15 mouse cellular contexts compared by ENCODE assay signal in the genomic region with DNA sequence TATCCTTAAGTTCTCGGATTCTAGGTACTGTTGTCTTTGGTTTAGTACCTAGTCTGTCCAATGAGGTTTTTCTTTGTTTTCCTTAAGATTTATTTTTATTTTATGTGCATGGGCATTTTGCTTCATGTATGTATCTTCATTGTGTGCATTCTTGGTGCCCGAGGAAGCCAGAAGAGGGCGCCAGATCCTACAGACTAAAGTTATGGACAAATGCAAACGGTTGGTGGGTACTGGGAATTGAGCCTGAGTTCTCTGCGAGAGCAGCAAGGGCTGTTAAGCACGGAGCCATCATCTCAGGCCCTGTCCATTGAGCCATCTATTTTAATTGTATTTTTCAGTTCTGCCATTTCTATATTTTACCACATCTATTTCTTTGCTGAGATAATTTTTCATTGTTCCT. TPM values are rescaled to one million over a fixed set of nuclear protein-coding genes. Genes with fewer than 3 reads are reported as not detected.
A peak's percentile ranks its signal among the peaks of the same experiment; 100 is the strongest.
DNase-seq lines count a peak whose midpoint lies in the region; ATAC-seq and TF ChIP-seq lines count a peak whose summit lies in the region.
"Had no signal": no experiment of that assay in that cellular context is flagged by ENCODE, and none has a peak within 500 bp of the region (broad histone marks: within the 10 kb centered on the region; RNA-seq: fewer than 3 reads in every experiment).

No protein-coding gene starts in this region.

- no peaks in the 10 kb centered on the region for H3K9me3 ChIP-seq in liver, embryonic 12.5 days (replicated peaks)
- no peaks in the 10 kb centered on the region for H3K9me3 ChIP-seq in ES-Bruce4 (replicated peaks; ENCODE audit: control insufficient read depth, insufficient read depth, low read length, poor library complexity, severe bottlenecking)
- 0 out of 2 replicates have a peak, but pooled peaks cover 3% of the 10 kb centered on the region for H3K9me3 ChIP-seq in midbrain, embryonic 10.5 days (replicated peaks)
- H3K9me3 ChIP-seq: embryonic facial prominence, embryonic 15.5 days had no signal

- DNase-seq in adrenal gland, postnatal 14 days, result peak; percentile 11
- no peak for DNase-seq in adrenal gland, postnatal 25 days
- peak; percentile 60 for DNase-seq in liver
- peak; percentile 29 for DNase-seq in naive thymus-derived CD4-positive, alpha-beta T cell, adult 2 months (ENCODE audit: low read depth)
- no peak for DNase-seq in midbrain, embryonic 10.5 days (ENCODE audit: low spot score)
- no peak for DNase-seq in urinary bladder, postnatal 4 days (ENCODE audit: low spot score in 2 of 2)
- DNase-seq: cerebellum, adult 9-11 months; heart, postnatal 14 days; kidney, postnatal 10 days; lung, postnatal 14 days; right cerebral cortex, postnatal 14 days had no signal

- H3K9ac ChIP-seq in liver, embryonic 12.5 days, result no peak overlapping the region
- no peak overlapping the region for H3K9ac ChIP-seq in ES-Bruce4 (ENCODE audit: low read depth, poor library complexity, severe bottlenecking)
- H3K9ac ChIP-seq: embryonic facial prominence, embryonic 15.5 days had no signal

- ATAC-seq in liver, embryonic 12.5 days, result no peak

- H3K27me3 ChIP-seq in liver, embryonic 12.5 days (replicated peaks), result peaks cover 15% of the 10 kb centered on the region; the same call in 1 of the 2 replicates
- no peaks in the 10 kb centered on the region for H3K27me3 ChIP-seq in ES-Bruce4 (ENCODE audit: control insufficient read depth, insufficient read depth, low read length, poor library complexity, severe bottlenecking)
- peaks cover 39% of the 10 kb centered on the region for H3K27me3 ChIP-seq in midbrain, embryonic 10.5 days (ENCODE audit: low read depth, poor library complexity, severe bottlenecking)
- H3K27me3 ChIP-seq: embryonic facial prominence, embryonic 15.5 days had no signal

- no peak overlapping the region for H3K27ac ChIP-seq in liver, embryonic 12.5 days
- H3K27ac ChIP-seq in ES-Bruce4 (ENCODE audit: insufficient read depth, low read length), result no peak overlapping the region
- H3K27ac ChIP-seq in midbrain, embryonic 10.5 days (replicated peaks), result no peak overlapping the region
- H3K27ac ChIP-seq: embryonic facial prominence, embryonic 15.5 days had no signal

- H3K4me1 ChIP-seq in liver, embryonic 12.5 days, result peaks cover 24% of the 10 kb centered on the region
- peaks cover 1% of the 10 kb centered on the region for H3K4me1 ChIP-seq in ES-Bruce4 (ENCODE audit: control insufficient read depth, insufficient read depth, low read length)
- H3K4me1 ChIP-seq in midbrain, embryonic 10.5 days, result peaks cover 25% of the 10 kb centered on the region

- TF ChIP-seq CTCF in ES-Bruce4 (IDR thresholded peaks at IDR 0.05; ENCODE audit: low read depth, low read length), result peak; percentile 41

- H3K36me3 ChIP-seq in liver, embryonic 12.5 days, result no peaks in the 10 kb centered on the region
- no peaks in the 10 kb centered on the region for H3K36me3 ChIP-seq in ES-Bruce4 (ENCODE audit: control insufficient read depth, insufficient read depth, low read length, poor library complexity, severe bottlenecking)
- no peaks in the 10 kb centered on the region for H3K36me3 ChIP-seq in midbrain, embryonic 10.5 days
- H3K36me3 ChIP-seq: embryonic facial prominence, embryonic 15.5 days had no signal

- TF ChIP-seq EP300 in ES-Bruce4 (IDR thresholded peaks at IDR 0.05; ENCODE audit: insufficient read depth, low read depth, low read length), result no peak

- TF ChIP-seq POLR2A in ES-Bruce4 (IDR thresholded peaks at IDR 0.05; ENCODE audit: insufficient read depth, low read length), result no peak

- no peak overlapping the region for H3K4me2 ChIP-seq in liver, embryonic 12.5 days
- H3K4me2 ChIP-seq: embryonic facial prominence, embryonic 15.5 days had no signal

- H3K4me3 ChIP-seq in liver, embryonic 12.5 days, result no peak overlapping the region
- H3K4me3 ChIP-seq in ES-Bruce4 (ENCODE audit: low read depth, low read length), result no peak overlapping the region
- H3K4me3 ChIP-seq in midbrain, embryonic 10.5 days, result no peak overlapping the region
- H3K4me3 ChIP-seq: embryonic facial prominence, embryonic 15.5 days; myocyte had no signal

- WGBS in liver, embryonic 12.5 days (ENCODE audit: insufficient replicate concordance), result 63% methylated on average over 6 of the region's 6 CpGs
- 84% methylated on average over 6 of the region's 6 CpGs for WGBS in midbrain, embryonic 10.5 days

RNA-seq across cellular contexts. Expression of gene Egln3, which starts 35.9 kb away (rescaled TPM):
- 3.0 and 6.6 TPM in 2 replicates for total RNA-seq in adrenal gland, postnatal 14 days (2021)
- total RNA-seq in adrenal gland, postnatal 25 days (2021), result 3.5 and 4.0 TPM in 2 replicates
- polyA plus RNA-seq in liver, embryonic 12.5 days (2016; fragmentation: Nextera tagmentation; extraction: Ambion mirVana), result 3.5 and 3.8 TPM in 2 replicates
- 19.2 and 20.0 TPM in 2 replicates for polyA plus RNA-seq in ES-Bruce4 (2011; ENCODE audit: insufficient read depth, insufficient read length, low read depth, missing spikeins)
- 2.7 and 3.5 TPM in 2 replicates for polyA plus RNA-seq in midbrain, embryonic 10.5 days (2016; fragmentation: Nextera tagmentation; extraction: Ambion mirVana)

Comparison
In these comparisons a context has a peak if more than half of its experiments do, and no peak if none do; other contexts are left out.
1. DNase-seq: peak in adrenal gland, postnatal 14 days (single experiment), liver (single experiment) and naive thymus-derived CD4-positive, alpha-beta T cell, adult 2 months (single experiment); none in adrenal gland, postnatal 25 days (single experiment), midbrain, embryonic 10.5 days (single experiment) and urinary bladder, postnatal 4 days (0 of 2).